Mouse (Mus musculus) stomach, postnatal 0 days (tissue): ENCODE measurements around the gene Tal1. TPM values are rescaled to one million over a fixed set of nuclear protein-coding genes. Genes with fewer than 3 reads are reported as not detected.

ENCODE experiments used
- ATAC-seq: fragments of 200-750 bp; cut with Nextera tagmentation; 2 replicates; pipeline ENCODE4 v1.8.0; 2017; ENCODE audit not compliant: low FRiP score, low TSS enrichment
- DNase-seq: peaks from one replicate; pipeline ENCODE4 v3.0.0-alpha.2; 2016; ENCODE audit warnings: low spot score
- H3K27ac ChIP-seq: fragments of 300-500 bp; sonication (generic); replicated peaks from 2 replicates; pipeline ENCODE4 v1.5.1; 2014; ENCODE audit warnings: mild to moderate bottlenecking, control low read depth
- H3K27me3 ChIP-seq: fragments of 300-500 bp; sonication (generic); 2 replicates; pipeline ENCODE4 v1.6.1; 2014; ENCODE audit warnings: low read length; ENCODE audit not compliant: control insufficient read depth, insufficient read depth
- H3K36me3 ChIP-seq: fragments of 300-500 bp; sonication (generic); 2 replicates; pipeline ENCODE4 v1.6.1; 2014; ENCODE audit warnings: low read length, mixed read lengths; ENCODE audit not compliant: control insufficient read depth, insufficient read depth
- H3K4me1 ChIP-seq: fragments of 300-500 bp; sonication (generic); replicated peaks from 2 replicates; pipeline ENCODE4 v1.6.1; 2014; ENCODE audit warnings: antibody characterized with exemption; ENCODE audit not compliant: control insufficient read depth, insufficient read depth
- H3K4me2 ChIP-seq: fragments of 300-500 bp; sonication (generic); replicated peaks from 2 replicates; pipeline ENCODE4 v1.6.1; 2014; ENCODE audit warnings: low read depth, mild to moderate bottlenecking, control low read depth, moderate library complexity
- H3K4me3 ChIP-seq: fragments of 300-500 bp; sonication (generic); 2 replicates; pipeline ENCODE4 v1.5.1; 2014; ENCODE audit warnings: low read depth, low read length, control low read depth
- H3K9ac ChIP-seq: fragments of 300-500 bp; sonication (generic); 2 replicates; pipeline ENCODE4 v1.6.1; 2014; ENCODE audit warnings: mild to moderate bottlenecking, low read length, control low read depth, mixed read lengths
- H3K9me3 ChIP-seq: fragments of 300-500 bp; sonication (generic); 2 replicates; pipeline ENCODE4 v1.6.1; 2016; ENCODE audit warnings: low read length; ENCODE audit not compliant: control insufficient read depth
- CTCF ChIP-seq: IDR thresholded peaks from 2 replicates; pipeline ENCODE4 v1.5.1; 2016; ENCODE audit warnings: antibody characterized with exemption, low read depth, mild to moderate bottlenecking, moderate library complexity
- EP300 ChIP-seq: optimal IDR thresholded peaks from 2 replicates; pipeline ENCODE3; 2016; ENCODE audit warnings: antibody characterized with exemption
- WGBS: fragments of 180-500 bp; shearing (Covaris S2); extraction: QIAGEN DNeasy Blood & Tissue Kit; methylation state at CpG from one replicate; pipeline ENCODE4 v1.1.7; 2014; 5-methylcytosine and 5-hydroxymethylcytosine counted together
- polyA plus RNA-seq: library from polyadenylated mRNA; unstranded; fragments of >200 nt; fragmentation: Nextera tagmentation; extraction: Ambion mirVana; gene quantifications from 2 replicates; pipeline ENCODE4 v1.2.1, GENCODE M21; 2015

Gene Tal1
- polyA plus RNA-seq, 1 experiment from 2014 or later = 0.19 TPM

GRCm38 (mm10) chr4:115101682-115102081, 45.5 kb downstream of the Tal1 start:
- no peak overlapping the region; the same call in 1 of the 2 replicates for H3K4me2 ChIP-seq
- 27% methylated on average over 6 of the region's 6 CpGs for WGBS
- no peaks in the 10 kb centered on the region; the same call in 1 of the 2 replicates for H3K27me3 ChIP-seq
- TF ChIP-seq CTCF (peak; percentile 98), EP300 (no peak)
- no peaks in the 10 kb centered on the region for H3K9me3 ChIP-seq
- H3K4me1 ChIP-seq = no peaks in the 10 kb centered on the region
- DNase-seq = peak; percentile 75
- H3K27ac ChIP-seq = no peak overlapping the region
- no peak for ATAC-seq
- H3K36me3 ChIP-seq = no peaks in the 10 kb centered on the region
- no peak overlapping the region for H3K4me3 ChIP-seq
- no peak overlapping the region for H3K9ac ChIP-seq

DNA sequence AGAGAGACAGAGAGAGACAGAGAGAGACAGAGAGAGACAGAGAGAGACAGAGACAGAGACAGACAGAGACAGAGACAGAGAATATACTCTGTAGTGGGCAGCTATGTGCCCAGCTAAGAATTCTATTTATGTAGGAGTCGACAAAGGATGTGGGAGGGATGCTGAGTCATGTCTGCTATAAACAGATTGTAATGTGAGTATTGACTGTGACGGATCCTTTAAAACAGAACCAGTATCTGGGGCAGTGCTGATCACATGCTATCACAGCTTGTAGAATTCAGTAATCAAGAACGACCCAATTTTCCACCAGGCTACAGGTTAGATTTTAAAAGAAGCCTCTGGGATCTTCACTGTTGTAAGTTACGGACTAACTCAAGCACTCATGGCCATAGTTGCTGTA, 47.3 kb downstream of the Tal1 start:
- Histone ChIP-seq H3K27ac (no peak overlapping the region), H3K4me3 (no peak overlapping the region), H3K27me3 (no peaks in the 10 kb centered on the region), H3K36me3 (no peaks in the 10 kb centered on the region), H3K9me3 (no peaks in the 10 kb centered on the region), H3K4me1 (no peaks in the 10 kb centered on the region), H3K4me2 (no peak overlapping the region), H3K9ac (no peak overlapping the region)
- DNase-seq (no peak), ATAC-seq (no peak)
- TF ChIP-seq CTCF = no peak
- TF ChIP-seq EP300 = no peak
- 47% methylated on average over 4 of the region's 4 CpGs for WGBS

DNA sequence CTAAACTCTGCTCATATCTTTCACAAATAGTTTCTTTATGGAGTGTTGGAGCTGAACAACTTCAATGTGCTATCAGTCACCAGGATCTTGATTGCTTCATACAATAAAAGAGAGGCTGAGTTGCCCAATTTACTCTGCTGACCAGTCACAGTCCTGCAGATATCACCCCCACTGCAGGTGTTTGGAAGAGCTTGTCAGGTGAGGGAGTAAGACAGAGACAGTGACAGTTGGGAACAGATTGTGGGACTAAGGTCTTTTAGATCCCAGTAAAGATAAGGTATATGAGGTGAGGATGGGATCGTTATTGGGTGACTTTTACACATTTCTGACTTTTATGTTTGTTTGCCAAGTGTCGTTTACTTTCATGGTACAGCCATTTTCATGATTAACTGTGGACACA, 54.9 kb downstream of the Tal1 start:
- no peaks in the 10 kb centered on the region for H3K36me3 ChIP-seq
- TF ChIP-seq CTCF (no peak), EP300 (no peak)
- WGBS = 56% methylated on average over 2 of the region's 2 CpGs

GRCm38 (mm10) chr4:115113266-115113665, 57.0 kb downstream of the Tal1 start:
- no peak for TF ChIP-seq EP300
- TF ChIP-seq CTCF = no peak; the same call in 1 of the 2 replicates
- no peaks in the 10 kb centered on the region for H3K36me3 ChIP-seq
- H3K9ac ChIP-seq = no peak overlapping the region
- H3K9me3 ChIP-seq = no peaks in the 10 kb centered on the region
- H3K4me1 ChIP-seq = no peaks in the 10 kb centered on the region
- ATAC-seq (no peak), DNase-seq (no peak)
- no peak overlapping the region for H3K4me2 ChIP-seq
- 24% methylated on average over 5 of the region's 5 CpGs for WGBS
- H3K4me3 ChIP-seq = no peak overlapping the region
- H3K27me3 ChIP-seq = no peaks in the 10 kb centered on the region
- no peak overlapping the region for H3K27ac ChIP-seq

More for the DNA sequence above, 54.9 kb downstream of the Tal1 start:
- DNase-seq (no peak), ATAC-seq (no peak)
- Histone ChIP-seq H3K4me1 (no peaks in the 10 kb centered on the region), H3K4me2 (no peak overlapping the region), H3K4me3 (no peak overlapping the region), H3K27me3 (no peaks in the 10 kb centered on the region), H3K9me3 (no peaks in the 10 kb centered on the region), H3K27ac (no peak overlapping the region), H3K9ac (no peak overlapping the region)

DNA sequence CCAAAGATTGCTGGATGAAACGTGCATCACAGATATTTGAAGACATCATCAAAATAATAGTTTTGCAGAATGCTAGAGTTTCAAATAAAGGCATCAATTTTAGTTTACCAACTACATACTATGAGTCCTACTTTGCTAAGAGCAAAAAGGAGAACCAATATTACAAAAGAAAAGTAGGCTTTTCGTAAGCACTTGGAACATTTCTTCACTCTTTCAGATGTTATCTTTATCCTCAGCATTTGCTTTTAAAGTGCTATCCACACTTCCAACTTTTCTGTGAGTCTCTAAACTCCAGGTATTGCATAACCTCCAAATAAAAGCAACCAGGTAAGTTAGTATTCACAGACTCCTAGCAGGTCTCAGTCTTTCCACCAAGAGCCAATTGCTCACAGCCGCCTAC, 63.4 kb downstream of the Tal1 start:
- Histone ChIP-seq H3K4me1 (no peaks in the 10 kb centered on the region), H3K4me3 (no peak overlapping the region), H3K9me3 (no peaks in the 10 kb centered on the region), H3K9ac (no peak overlapping the region), H3K27me3 (no peaks in the 10 kb centered on the region), H3K36me3 (no peaks in the 10 kb centered on the region), H3K4me2 (no peak overlapping the region), H3K27ac (no peak overlapping the region)
- ATAC-seq = no peak
- TF ChIP-seq CTCF (no peak), EP300 (no peak)
- 85% methylated on average over 3 of the region's 3 CpGs for WGBS
- DNase-seq = no peak

DNA sequence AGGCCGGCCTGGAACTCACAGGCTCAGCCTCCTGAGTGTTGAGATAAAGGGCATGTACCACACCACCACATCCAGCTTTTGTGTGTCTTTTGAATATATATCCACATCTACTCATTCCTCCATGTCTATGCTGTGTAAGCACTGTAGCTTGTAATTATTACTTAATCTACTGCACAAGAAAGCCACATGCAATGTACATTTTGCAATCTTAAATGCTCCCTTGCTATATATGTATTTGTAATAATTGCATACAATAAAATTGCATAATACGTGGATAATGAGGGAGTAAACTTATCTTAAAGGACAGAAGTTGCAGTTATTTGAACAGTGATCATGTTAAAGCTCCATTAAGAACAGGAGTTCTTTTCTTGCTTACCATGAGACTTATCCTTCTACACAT, 64.9 kb downstream of the Tal1 start:
- no peak for ATAC-seq
- Histone ChIP-seq H3K27me3 (no peaks in the 10 kb centered on the region), H3K4me2 (no peak overlapping the region), H3K27ac (no peak overlapping the region), H3K36me3 (no peaks in the 10 kb centered on the region), H3K4me1 (no peaks in the 10 kb centered on the region), H3K4me3 (no peak overlapping the region), H3K9ac (no peak overlapping the region), H3K9me3 (no peaks in the 10 kb centered on the region)
- TF ChIP-seq EP300 = no peak
- TF ChIP-seq CTCF = no peak
- WGBS = 77% methylated on average over 2 of the region's 2 CpGs
- no peak for DNase-seq

Other genes starting within 250 kb of the Tal1 start
- gene Gm12830, start 234.7 kb upstream of the Tal1 start, polyA plus RNA-seq = not detected in 2 replicates
- gene Foxd2, start 147.6 kb upstream of the Tal1 start, polyA plus RNA-seq = 0.06 TPM in 1 of 2 replicates, not detected in the other
- gene Foxe3, start 130.4 kb upstream of the Tal1 start, polyA plus RNA-seq = not detected in 2 replicates
- 175 and 176 TPM in 2 replicates for gene Cmpk1, start 69.2 kb upstream of the Tal1 start, polyA plus RNA-seq
- gene Stil, start 56.3 kb upstream of the Tal1 start, polyA plus RNA-seq = 1.7 and 1.8 TPM in 2 replicates
- gene Pdzk1ip1, start 32.3 kb downstream of the Tal1 start, polyA plus RNA-seq = 255 and 279 TPM in 2 replicates
- 0.28 and 0.29 TPM in 2 replicates for gene Cyp4x1, start 77.9 kb downstream of the Tal1 start, polyA plus RNA-seq
- 0.06 and 0.13 TPM in 2 replicates for gene Cyp4a29, start 185.7 kb downstream of the Tal1 start, polyA plus RNA-seq
- 0.05 TPM in 1 of 2 replicates, not detected in the other for gene Cyp4a12a, start 242.6 kb downstream of the Tal1 start, polyA plus RNA-seq